Mouse (Mus musculus): Measurements from ENCODE around the gene Cyp2w1. TPM values are rescaled to one million over a fixed set of nuclear protein-coding genes. Genes with fewer than 3 reads are reported as not detected.

Gene Cyp2w1
- total and polyA plus RNA-seq, 3 experiments, result not detected

GRCm38 (mm10) chr5:139371631-139372401 lies 19.4 kb downstream of the Cyp2w1 start (continued):
- TF ChIP-seq ETS1 (IDR thresholded peaks at IDR 0.05; ENCODE audit: low read depth, low read length) (no peak), RCOR1 (IDR thresholded peaks at IDR 0.05; ENCODE audit: low read depth, low read length) (no peak), RAD21 (IDR thresholded peaks at IDR 0.05; ENCODE audit: low read depth, low read length) (no peak), TCF12 (IDR thresholded peaks at IDR 0.05; ENCODE audit: low read depth, low read length) (no peak), POLR2AphosphoS5 (IDR thresholded peaks at IDR 0.05; ENCODE audit: borderline replicate concordance, low read depth, low read length) (peak; percentile 75; the same call in 1 of the 2 replicates), JUND (IDR thresholded peaks at IDR 0.05; ENCODE audit: low read depth, low read length) (no peak), MYC (IDR thresholded peaks at IDR 0.05; ENCODE audit: low read depth, low read length) (peak; percentile 88), ZNF384 (IDR thresholded peaks at IDR 0.05; ENCODE audit: low read depth, low read length) (no peak), BHLHE40 (IDR thresholded peaks at IDR 0.05; ENCODE audit: borderline replicate concordance, low read depth, low read length) (peak; percentile 93), NRF1 (IDR thresholded peaks at IDR 0.05; ENCODE audit: insufficient read depth, low read depth, low read length, poor library complexity, severe bottlenecking) (peak; percentile 84), TAL1 (IDR thresholded peaks at IDR 0.05; ENCODE audit: low read length) (no peak), POLR2AphosphoS2 (IDR thresholded peaks at IDR 0.05; ENCODE audit: low read length) (peak; percentile 62; the same call in 1 of the 2 replicates), UBTF (IDR thresholded peaks at IDR 0.05; ENCODE audit: borderline replicate concordance, insufficient read depth, low read depth, low read length) (no peak), POLR2A (IDR thresholded peaks at IDR 0.05; ENCODE audit: control insufficient read depth in 1 of 2, insufficient read depth in 1 of 2, low read depth in 1 of 2, low read length in 2 of 2, poor library complexity in 1 of 2) (peak; percentile 39 to 77; a peak in 3 of 4 replicates), MYB (IDR thresholded peaks at IDR 0.05; ENCODE audit: low read depth, low read length) (no peak), MAZ (IDR thresholded peaks at IDR 0.05; ENCODE audit: low read depth, low read length) (no peak), TBP (IDR thresholded peaks at IDR 0.05; ENCODE audit: low read depth, low read length) (no peak), GABPA (IDR thresholded peaks at IDR 0.05; ENCODE audit: low read depth, low read length) (no peak), ZC3H11A (IDR thresholded peaks at IDR 0.05; ENCODE audit: low read depth, low read length) (no peak)

- Histone ChIP-seq H3K9me3 (replicated peaks; ENCODE audit: insufficient read depth, low read length) (no peaks in the 10 kb centered on the region), H3K27ac (ENCODE audit: control insufficient read depth, low read depth, low read length) (no peak overlapping the region), H3K4me3 (ENCODE audit: control insufficient read depth in 1 of 2, insufficient read depth in 1 of 2, low read depth in 2 of 2, low read length in 2 of 2) (no peak overlapping the region), H3K36me3 (ENCODE audit: control insufficient read depth in 1 of 2, insufficient read depth in 2 of 2, low read length in 2 of 2) (no peaks in the 10 kb centered on the region; a peak in 1 of 4 replicates), H3K4me1 (ENCODE audit: control insufficient read depth in 1 of 2, insufficient read depth in 2 of 2, low read length in 2 of 2) (peaks cover 0 to 5% of the 10 kb centered on the region in 2 experiments; a peak in 3 of 4 replicates), H3K79me2 (ENCODE audit: control insufficient read depth, insufficient read depth, low read length, poor library complexity) (peaks cover 2% of the 10 kb centered on the region; the same call in 1 of the 2 replicates), H3K9ac (ENCODE audit: control insufficient read depth, low read depth, low read length, poor library complexity, severe bottlenecking) (no peak overlapping the region), H3K27me3 (ENCODE audit: control insufficient read depth in 1 of 2, insufficient read depth in 2 of 2, low read length in 2 of 2) (no peaks in the 10 kb centered on the region)
- DNase-seq (ENCODE audit: low read depth, low spot score), result no peak
- TF ChIP-seq USF2 (IDR thresholded peaks at IDR 0.05; ENCODE audit: borderline replicate concordance in 1 of 2, insufficient read depth in 1 of 2, low read depth in 1 of 2, low read length in 2 of 2) (no peak), E2F4 (IDR thresholded peaks at IDR 0.05; ENCODE audit: borderline replicate concordance, low read depth, low read length) (no peak), ZMIZ1 (IDR thresholded peaks at IDR 0.05; ENCODE audit: low read depth, low read length) (no peak), SIN3A (IDR thresholded peaks at IDR 0.05; ENCODE audit: low read length) (no peak), RCOR1 (IDR thresholded peaks at IDR 0.05; ENCODE audit: low read depth, low read length) (no peak)
These were observed 20.7 kb downstream of the Cyp2w1 start for GRCm38 (mm10) chr5:139373126-139373525.

Data from MEL (cell line).